Mouse (Mus musculus): ENCODE measurements around the gene Pak6. TPM values are rescaled to one million over a fixed set of nuclear protein-coding genes. Genes with fewer than 3 reads are reported as not detected.

Gene Pak6
- polyA plus RNA-seq, 1 experiment from 2014 or later = 0.30 TPM

DNA sequence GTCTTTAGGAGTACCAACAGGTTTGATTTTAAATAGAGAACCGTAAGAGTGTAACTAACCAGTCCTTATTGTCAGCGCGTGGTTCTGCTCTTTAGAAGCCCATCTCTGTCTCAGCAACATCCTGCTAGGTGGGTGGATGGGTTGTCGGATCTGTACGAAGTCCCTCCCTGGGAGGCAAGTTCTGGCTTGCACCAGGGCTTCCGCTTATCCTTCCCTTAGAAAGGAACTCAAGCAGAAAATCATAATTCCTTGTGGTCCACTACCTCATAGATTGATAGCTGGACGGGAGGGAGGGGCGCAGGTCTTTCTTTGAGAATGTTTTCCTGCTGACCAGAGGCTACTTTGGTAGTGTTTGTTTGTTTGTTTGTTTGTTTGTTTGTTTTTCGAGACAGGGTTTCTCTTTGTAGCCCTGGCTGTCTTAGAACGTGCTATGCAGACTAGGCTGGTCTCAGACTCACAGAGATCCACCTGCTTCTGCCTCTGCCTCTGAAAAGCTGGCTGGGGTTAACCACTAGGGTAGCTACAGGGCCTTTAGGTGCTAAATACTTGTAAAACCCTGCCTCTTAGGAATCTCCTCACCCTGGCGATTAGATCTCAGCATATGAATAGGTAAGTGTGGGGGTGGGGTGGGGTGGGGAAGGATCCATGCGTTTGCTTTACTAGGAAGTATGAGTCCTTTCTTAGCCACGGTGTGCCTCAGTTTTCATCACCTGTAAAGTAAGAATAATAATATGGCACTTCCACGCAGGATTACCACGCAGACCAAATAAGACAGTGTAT, 10.8 kb downstream of the Pak6 start:
- Histone ChIP-seq H3K4me3 (ENCODE audit: low read depth, low read length) (no peak overlapping the region), H3K27ac (ENCODE audit: low read length) (no peak overlapping the region), H3K9me3 (replicated peaks; ENCODE audit: control insufficient read depth, low read length) (no peaks in the 10 kb centered on the region), H3K4me1 (ENCODE audit: control insufficient read depth, low read depth, low read length) (peaks cover 13% of the 10 kb centered on the region), H3K36me3 (ENCODE audit: control insufficient read depth, insufficient read depth) (no peaks in the 10 kb centered on the region), H3K27me3 (ENCODE audit: control insufficient read depth, insufficient read depth, low read depth, low read length) (peaks cover 43% of the 10 kb centered on the region), H3K4me2 (ENCODE audit: low read depth, low read length) (no peak overlapping the region), H3K9ac (ENCODE audit: low read depth, low read length) (no peak overlapping the region)
- 41% methylated on average over 15 of the region's 15 CpGs for WGBS (ENCODE audit: insufficient replicate concordance)
- no peak for ATAC-seq (ENCODE audit: low read depth)

DNA sequence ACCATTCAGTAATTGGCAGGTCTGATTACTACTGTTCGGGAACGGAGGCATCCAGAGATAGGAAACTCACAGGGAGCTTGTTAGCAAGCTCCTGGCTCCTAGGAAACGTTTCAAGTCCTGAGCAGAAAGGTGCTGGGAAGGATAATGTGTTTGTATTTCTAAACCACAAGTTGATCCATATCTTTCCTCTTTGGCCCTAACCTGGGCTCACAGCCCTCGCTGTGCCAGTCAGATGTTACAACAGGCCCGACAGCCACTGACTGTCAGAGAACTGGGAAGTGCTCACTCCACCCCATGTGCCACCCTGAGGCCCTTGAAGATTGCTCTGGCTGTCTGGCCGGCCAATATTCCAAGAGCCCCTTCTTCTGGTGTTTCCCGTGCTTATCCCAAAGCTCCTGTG, 11.4 kb downstream of the Pak6 start:
- H3K9ac ChIP-seq (ENCODE audit: low read depth, low read length) = no peak overlapping the region
- no peak for ATAC-seq (ENCODE audit: low read depth)
- WGBS (ENCODE audit: insufficient replicate concordance) = 23% methylated on average over 7 of the region's 7 CpGs
- no peak overlapping the region for H3K27ac ChIP-seq (ENCODE audit: low read length)
- no peak overlapping the region for H3K4me2 ChIP-seq (ENCODE audit: low read depth, low read length)
- H3K36me3 ChIP-seq (ENCODE audit: control insufficient read depth, insufficient read depth) = no peaks in the 10 kb centered on the region
- peaks cover 43% of the 10 kb centered on the region for H3K27me3 ChIP-seq (ENCODE audit: control insufficient read depth, insufficient read depth, low read depth, low read length)
- H3K4me3 ChIP-seq (ENCODE audit: low read depth, low read length) = no peak overlapping the region
- peaks cover 13% of the 10 kb centered on the region for H3K4me1 ChIP-seq (ENCODE audit: control insufficient read depth, low read depth, low read length)
- no peaks in the 10 kb centered on the region for H3K9me3 ChIP-seq (replicated peaks; ENCODE audit: control insufficient read depth, low read length)

DNA sequence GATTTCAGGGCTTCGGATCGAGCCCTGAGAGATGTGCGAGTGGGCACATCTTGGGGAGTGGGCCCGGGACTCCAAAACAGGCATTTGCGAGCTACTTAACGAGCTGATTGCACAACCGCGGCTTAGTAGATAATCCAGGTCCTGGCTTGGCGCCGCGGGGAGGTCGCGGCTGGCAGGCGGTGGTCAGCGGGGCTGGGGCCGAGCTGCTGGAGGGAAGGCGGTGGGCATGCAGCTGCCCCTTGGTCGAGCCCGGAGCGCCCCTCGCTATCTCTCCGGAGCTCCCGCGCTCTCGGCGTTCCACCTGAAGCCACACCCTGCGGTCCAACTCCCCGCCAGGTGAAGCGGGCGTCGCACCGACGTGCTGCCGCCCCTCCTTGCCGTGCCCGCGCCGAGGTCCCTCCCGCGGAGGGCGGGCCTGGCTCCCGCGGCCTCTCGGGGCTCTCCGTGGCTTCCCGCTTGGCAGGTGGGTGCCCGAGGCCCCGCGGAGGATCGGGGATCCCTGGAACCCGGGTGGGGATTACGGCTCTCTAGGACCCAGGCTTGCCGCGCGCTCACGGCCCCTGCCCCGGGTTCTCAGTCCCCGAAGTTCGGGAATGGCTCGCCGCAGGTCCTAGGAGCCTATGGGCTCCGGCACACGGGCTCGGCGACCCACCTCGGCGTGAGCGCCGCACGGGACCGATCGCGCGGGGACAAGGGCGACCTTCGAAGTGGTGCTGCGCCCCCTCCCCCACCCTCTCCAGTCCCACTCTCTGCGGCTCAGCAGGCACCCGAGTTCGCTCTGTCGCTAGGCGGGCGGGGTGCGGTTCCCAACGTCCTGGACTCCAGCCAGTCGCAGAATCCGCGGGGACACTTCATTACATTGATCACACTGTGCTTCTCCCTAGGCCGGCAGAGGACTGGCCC, 14.0 kb downstream of the Pak6 start:
- ATAC-seq (ENCODE audit: low read depth) = peak; percentile 33; the same call in 1 of the 2 replicates
- WGBS (ENCODE audit: insufficient replicate concordance) = 2% methylated on average over 88 of the region's 89 CpGs

DNA sequence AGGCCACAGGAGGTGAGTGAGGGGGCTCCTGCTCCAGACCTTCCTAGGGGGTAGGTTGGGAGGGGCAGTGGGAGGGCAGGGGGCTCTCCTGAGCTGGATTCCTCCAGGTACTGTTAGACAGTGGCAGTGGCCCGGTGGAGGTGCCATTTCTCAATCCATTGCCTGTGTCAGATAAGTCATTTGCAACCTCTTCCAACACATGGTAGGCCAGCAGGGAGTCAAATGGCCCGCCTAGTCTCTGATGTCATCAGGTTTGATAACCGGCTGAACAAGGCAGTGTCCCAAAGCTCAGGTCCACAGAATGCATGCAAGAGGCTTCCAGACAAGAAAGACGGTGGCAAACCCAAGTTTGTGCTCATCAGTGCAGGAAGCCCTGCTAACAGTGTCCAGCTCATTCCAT, 14.7 kb downstream of the Pak6 start:
- Histone ChIP-seq H3K4me1 (ENCODE audit: control insufficient read depth, low read depth, low read length) (peaks cover 13% of the 10 kb centered on the region), H3K27me3 (ENCODE audit: control insufficient read depth, insufficient read depth, low read depth, low read length) (peaks cover 50% of the 10 kb centered on the region), H3K9ac (ENCODE audit: low read depth, low read length) (no peak overlapping the region), H3K27ac (ENCODE audit: low read length) (no peak overlapping the region), H3K9me3 (replicated peaks; ENCODE audit: control insufficient read depth, low read length) (no peaks in the 10 kb centered on the region), H3K36me3 (ENCODE audit: control insufficient read depth, insufficient read depth) (no peaks in the 10 kb centered on the region), H3K4me3 (ENCODE audit: low read depth, low read length) (peak overlapping the region; percentile 56; the same call in 1 of the 2 replicates), H3K4me2 (ENCODE audit: low read depth, low read length) (peak overlapping the region; percentile 75)
- WGBS (ENCODE audit: insufficient replicate concordance) = 14% methylated on average over 4 of the region's 4 CpGs
- ATAC-seq (ENCODE audit: low read depth) = peak; percentile 51

More for the DNA sequence above, 14.0 kb downstream of the Pak6 start:
- peak overlapping the region; percentile 38 for H3K9ac ChIP-seq (ENCODE audit: low read depth, low read length)
- peaks cover 13% of the 10 kb centered on the region for H3K4me1 ChIP-seq (ENCODE audit: control insufficient read depth, low read depth, low read length)
- peak overlapping the region; percentile 56 for H3K4me3 ChIP-seq (ENCODE audit: low read depth, low read length)
- H3K27ac ChIP-seq (ENCODE audit: low read length) = no peak overlapping the region
- no peaks in the 10 kb centered on the region for H3K36me3 ChIP-seq (ENCODE audit: control insufficient read depth, insufficient read depth)
- no peaks in the 10 kb centered on the region for H3K9me3 ChIP-seq (replicated peaks; ENCODE audit: control insufficient read depth, low read length)
- H3K4me2 ChIP-seq (ENCODE audit: low read depth, low read length) = peak overlapping the region; percentile 75
- H3K27me3 ChIP-seq (ENCODE audit: control insufficient read depth, insufficient read depth, low read depth, low read length) = peaks cover 50% of the 10 kb centered on the region

DNA sequence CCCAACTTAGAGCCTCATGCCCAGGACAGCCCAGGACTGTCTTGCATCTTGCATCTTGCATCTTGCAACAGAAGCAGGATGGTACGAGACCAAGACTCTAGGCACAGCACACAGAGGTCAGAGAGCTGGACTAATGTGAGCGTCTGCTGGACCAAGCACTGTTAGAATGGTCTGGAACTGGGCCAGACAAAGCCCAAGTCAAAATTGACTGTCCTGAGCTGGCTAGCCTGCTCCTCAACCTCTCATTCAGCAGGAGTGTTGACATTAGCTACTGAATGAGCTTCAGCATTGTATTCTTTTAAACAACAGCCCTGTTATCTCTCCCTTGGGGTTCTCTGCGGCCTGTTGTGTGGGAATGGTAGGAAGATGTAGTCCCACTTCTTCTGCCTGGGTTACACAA, 16.5 kb downstream of the Pak6 start:
- Histone ChIP-seq H3K9ac (ENCODE audit: low read depth, low read length) (no peak overlapping the region), H3K4me1 (ENCODE audit: control insufficient read depth, low read depth, low read length) (peaks cover 13% of the 10 kb centered on the region), H3K27me3 (ENCODE audit: control insufficient read depth, insufficient read depth, low read depth, low read length) (peaks cover 46% of the 10 kb centered on the region), H3K36me3 (ENCODE audit: control insufficient read depth, insufficient read depth) (no peaks in the 10 kb centered on the region), H3K27ac (ENCODE audit: low read length) (no peak overlapping the region), H3K4me2 (ENCODE audit: low read depth, low read length) (no peak overlapping the region), H3K4me3 (ENCODE audit: low read depth, low read length) (no peak overlapping the region), H3K9me3 (replicated peaks; ENCODE audit: control insufficient read depth, low read length) (no peaks in the 10 kb centered on the region)
- ATAC-seq (ENCODE audit: low read depth) = no peak
- 57% methylated on average over 3 of the region's 3 CpGs for WGBS (ENCODE audit: insufficient replicate concordance)

DNA sequence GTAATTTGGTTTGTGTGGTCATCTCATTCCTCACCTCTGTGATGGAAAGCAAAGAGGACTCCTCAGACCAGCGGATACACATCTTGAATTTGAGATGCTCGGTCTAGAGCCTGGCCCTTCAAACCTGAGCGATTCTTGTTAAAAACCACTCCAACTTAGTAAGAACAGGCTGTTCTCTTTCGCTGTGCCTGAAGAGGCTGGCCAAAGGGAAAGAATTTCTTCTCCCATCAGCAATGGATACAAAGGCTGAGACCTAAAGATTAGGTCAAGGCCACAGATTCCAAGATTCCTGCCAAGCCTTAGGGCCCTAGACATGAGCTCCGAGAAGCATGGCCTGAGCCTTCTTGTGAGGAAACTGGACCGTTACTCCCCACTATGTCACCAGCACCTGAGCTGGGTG, 17.8 kb downstream of the Pak6 start:
- peaks cover 13% of the 10 kb centered on the region for H3K4me1 ChIP-seq (ENCODE audit: control insufficient read depth, low read depth, low read length)
- H3K27ac ChIP-seq (ENCODE audit: low read length) = no peak overlapping the region
- H3K4me2 ChIP-seq (ENCODE audit: low read depth, low read length) = no peak overlapping the region
- WGBS (ENCODE audit: insufficient replicate concordance) = 76% methylated on average over 6 of the region's 6 CpGs
- no peak overlapping the region for H3K4me3 ChIP-seq (ENCODE audit: low read depth, low read length)
- no peak for ATAC-seq (ENCODE audit: low read depth)
- no peak overlapping the region for H3K9ac ChIP-seq (ENCODE audit: low read depth, low read length)
- H3K36me3 ChIP-seq (ENCODE audit: control insufficient read depth, insufficient read depth) = no peaks in the 10 kb centered on the region
- H3K9me3 ChIP-seq (replicated peaks; ENCODE audit: control insufficient read depth, low read length) = no peaks in the 10 kb centered on the region
- H3K27me3 ChIP-seq (ENCODE audit: control insufficient read depth, insufficient read depth, low read depth, low read length) = peaks cover 34% of the 10 kb centered on the region

DNA sequence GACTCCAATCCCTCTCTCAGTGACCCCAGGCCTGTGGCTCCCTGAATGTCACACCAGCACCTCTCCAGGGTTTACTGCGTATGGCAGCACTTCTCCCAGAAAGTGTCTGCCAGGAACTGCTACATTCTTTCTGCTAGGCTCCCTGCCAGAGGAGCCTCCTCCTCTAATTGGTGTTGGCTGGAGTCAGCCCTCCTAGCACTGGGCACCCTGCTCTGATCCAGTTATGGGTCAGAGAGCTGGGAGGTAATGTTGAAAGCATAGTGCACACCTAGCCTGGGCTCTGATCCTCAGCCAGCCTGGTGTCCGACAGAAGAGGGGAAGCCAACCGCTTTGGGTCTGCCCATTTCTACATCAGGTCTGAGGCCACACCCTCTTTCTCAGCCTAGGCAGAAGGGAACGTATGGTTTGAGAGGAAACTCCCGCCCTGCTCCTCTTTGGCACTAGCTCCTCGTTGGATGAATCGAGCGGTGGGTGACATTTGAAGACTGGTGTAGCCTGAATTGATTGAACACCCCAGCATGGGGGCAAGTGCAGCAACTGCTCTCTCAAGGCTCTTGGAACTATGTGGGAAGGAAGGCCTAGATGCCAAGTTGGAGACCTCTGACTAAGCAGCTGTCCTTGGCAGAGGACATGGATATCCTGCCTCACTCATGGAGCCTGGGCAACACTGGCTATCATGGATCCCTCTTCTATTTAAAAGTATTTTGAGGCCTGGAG, 19.6 kb downstream of the Pak6 start:
- no peak overlapping the region for H3K4me3 ChIP-seq (ENCODE audit: low read depth, low read length)
- ATAC-seq (ENCODE audit: low read depth) = no peak
- H3K9ac ChIP-seq (ENCODE audit: low read depth, low read length) = no peak overlapping the region
- peaks cover 3% of the 10 kb centered on the region for H3K4me1 ChIP-seq (ENCODE audit: control insufficient read depth, low read depth, low read length)
- H3K27me3 ChIP-seq (ENCODE audit: control insufficient read depth, insufficient read depth, low read depth, low read length) = peaks cover 17% of the 10 kb centered on the region
- no peak overlapping the region for H3K4me2 ChIP-seq (ENCODE audit: low read depth, low read length)
- H3K9me3 ChIP-seq (replicated peaks; ENCODE audit: control insufficient read depth, low read length) = no peaks in the 10 kb centered on the region
- H3K27ac ChIP-seq (ENCODE audit: low read length) = no peak overlapping the region
- H3K36me3 ChIP-seq (ENCODE audit: control insufficient read depth, insufficient read depth) = no peaks in the 10 kb centered on the region
- 35% methylated on average over 8 of the region's 8 CpGs for WGBS (ENCODE audit: insufficient replicate concordance)

DNA sequence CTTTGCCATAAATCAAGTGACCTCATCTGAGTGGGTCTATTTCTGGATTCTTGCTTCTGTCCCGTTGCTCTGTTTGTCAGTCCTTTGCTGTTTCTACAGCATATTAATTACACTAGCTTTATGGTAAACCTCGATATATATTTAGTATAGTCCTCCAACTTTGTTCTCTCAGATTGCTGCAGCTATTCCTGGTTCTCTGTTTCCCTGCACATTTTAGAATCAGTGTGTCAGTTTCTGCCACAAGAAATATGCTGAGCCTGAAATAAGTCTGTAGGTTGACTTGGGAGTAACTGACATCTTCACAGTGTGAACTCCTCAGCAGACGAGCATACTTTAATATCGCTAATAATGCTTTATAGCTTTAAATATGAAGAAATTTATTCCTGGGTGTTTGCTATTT, 22.0 kb downstream of the Pak6 start:
- Histone ChIP-seq H3K4me1 (ENCODE audit: control insufficient read depth, low read depth, low read length) (no peaks in the 10 kb centered on the region), H3K4me2 (ENCODE audit: low read depth, low read length) (no peak overlapping the region), H3K36me3 (ENCODE audit: control insufficient read depth, insufficient read depth) (no peaks in the 10 kb centered on the region), H3K9me3 (replicated peaks; ENCODE audit: control insufficient read depth, low read length) (no peaks in the 10 kb centered on the region), H3K9ac (ENCODE audit: low read depth, low read length) (no peak overlapping the region), H3K4me3 (ENCODE audit: low read depth, low read length) (no peak overlapping the region), H3K27me3 (ENCODE audit: control insufficient read depth, insufficient read depth, low read depth, low read length) (peaks cover 1% of the 10 kb centered on the region; the same call in 1 of the 2 replicates), H3K27ac (ENCODE audit: low read length) (no peak overlapping the region)
- 69% methylated on average over 4 of the region's 4 CpGs for WGBS (ENCODE audit: insufficient replicate concordance)
- no peak for ATAC-seq (ENCODE audit: low read depth)

All from liver, embryonic 16.5 days (tissue).